Mouse (Mus musculus) liver, postnatal 0 days (tissue): ENCODE data around the gene Plet1.

Experiments
- CTCF ChIP-seq: sonication (generic); IDR thresholded peaks from 2 replicates; pipeline ENCODE4 v1.5.1; 2016; ENCODE audit warnings: antibody characterized with exemption, low read depth
- EP300 ChIP-seq: IDR thresholded peaks from 2 replicates; pipeline ENCODE4 v1.6.1; 2016; ENCODE audit warnings: antibody characterized with exemption, low read depth, mild to moderate bottlenecking

DNA sequence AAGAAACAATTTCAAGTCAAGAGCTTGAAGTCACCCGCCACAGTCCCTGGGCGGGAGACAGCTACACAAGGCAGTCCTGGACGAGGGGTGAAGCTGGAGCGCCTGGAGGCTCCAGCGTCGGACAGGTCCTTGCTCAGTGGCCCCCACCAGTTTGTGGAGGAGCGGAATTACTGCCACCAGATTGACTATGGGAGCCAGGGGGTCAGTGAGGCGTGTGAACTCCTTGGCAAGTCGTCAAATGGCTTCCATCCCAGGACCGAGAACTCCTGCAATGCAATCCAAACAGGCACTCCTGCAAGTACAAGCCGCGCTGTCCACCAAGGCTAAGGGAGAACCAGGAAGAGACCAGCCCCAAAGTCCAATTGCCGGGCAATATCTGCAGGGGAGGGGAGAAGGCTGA, 45.3 kb upstream of the Plet1 start:
- TF ChIP-seq CTCF (no peak), EP300 (no peak)
